Mouse (Mus musculus) spleen, postnatal 36 days (tissue): Measurements from ENCODE around the gene Zcchc17.

Experiments
- DNase-seq, 2 experiments: peaks; one replicate each; pipeline ENCODE4 v3.0.0; 2022; ENCODE audit warnings: low spot score in 2 of 2, mixed read lengths in 1 of 2

Gene Zcchc17

DNA sequence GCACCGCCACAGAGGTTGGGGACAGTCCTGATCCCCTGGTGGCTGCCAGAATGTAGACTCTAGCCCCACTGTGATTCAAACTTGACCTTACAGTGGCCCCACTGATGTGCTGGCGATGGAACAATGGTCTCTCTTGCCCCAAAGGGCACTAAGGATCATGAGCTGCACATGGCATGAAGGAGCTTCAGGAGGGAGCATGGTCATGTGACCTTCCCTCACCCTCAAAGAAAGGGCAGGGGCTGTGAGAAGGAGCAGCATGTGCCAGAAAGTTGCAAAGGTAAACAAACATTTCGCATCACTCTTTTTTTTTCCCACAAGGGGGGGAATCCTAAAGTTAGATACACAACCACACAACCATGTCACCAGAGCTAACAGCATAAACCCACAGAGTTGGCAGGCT is 41.6 kb downstream of the Zcchc17 start:
- no peak for DNase-seq

DNA sequence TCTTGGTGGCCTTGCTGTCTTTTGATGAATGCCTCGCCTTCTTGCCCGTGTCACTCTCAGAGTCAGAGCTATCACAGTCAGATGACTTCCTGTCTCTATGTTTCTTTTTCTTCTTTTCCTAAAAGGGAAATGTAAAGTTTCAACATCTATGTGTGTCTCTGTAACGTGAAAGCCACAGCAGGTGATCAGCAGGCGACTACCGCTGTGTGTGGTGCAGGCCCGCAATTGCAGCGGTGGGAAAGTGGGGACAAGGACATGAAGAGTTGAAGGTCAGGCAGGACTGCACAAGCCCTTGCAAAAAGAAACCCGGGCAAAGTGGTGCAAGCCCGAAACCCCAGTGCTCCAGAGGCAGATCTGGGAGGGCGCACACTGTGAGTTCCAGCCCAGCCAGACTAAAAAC is 43.1 kb downstream of the Zcchc17 start:
- DNase-seq = no peak

DNA sequence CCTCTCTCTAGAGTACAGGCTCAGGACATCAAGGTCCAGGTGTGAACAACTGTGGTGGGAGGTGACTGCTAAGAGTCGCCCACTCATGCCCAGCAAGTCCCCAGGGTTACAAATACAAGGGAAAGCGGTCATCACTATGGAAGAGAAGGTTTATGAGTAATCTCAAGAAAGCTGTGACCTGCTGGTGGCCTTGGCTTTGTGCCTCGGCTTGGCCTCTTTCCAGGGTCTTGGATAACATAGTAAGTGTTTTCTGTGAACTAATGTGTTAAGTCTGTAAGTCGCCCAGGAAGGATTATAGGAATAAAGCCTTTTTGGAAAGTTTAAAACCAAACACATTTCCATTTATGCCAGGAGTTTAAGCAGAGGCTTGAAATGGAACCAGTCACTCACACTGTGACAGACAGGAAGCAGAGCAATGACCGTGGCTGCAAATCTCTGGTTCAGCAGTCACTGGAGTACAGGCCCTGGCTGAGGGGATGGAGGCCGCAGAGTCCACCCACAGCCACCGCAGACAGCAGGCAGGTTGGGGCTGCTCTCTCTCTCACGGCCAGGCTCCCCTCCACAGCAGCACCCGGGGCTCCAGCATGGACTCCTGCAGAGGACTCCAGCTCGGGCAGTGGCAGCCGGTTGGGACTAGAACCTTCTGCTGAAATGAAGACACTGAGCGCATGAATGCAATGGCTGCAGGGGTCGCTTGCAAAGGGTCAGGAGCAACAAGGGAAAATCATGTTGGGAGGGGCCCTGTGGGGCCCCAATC is 43.8 kb downstream of the Zcchc17 start:
- no peak for DNase-seq

DNA sequence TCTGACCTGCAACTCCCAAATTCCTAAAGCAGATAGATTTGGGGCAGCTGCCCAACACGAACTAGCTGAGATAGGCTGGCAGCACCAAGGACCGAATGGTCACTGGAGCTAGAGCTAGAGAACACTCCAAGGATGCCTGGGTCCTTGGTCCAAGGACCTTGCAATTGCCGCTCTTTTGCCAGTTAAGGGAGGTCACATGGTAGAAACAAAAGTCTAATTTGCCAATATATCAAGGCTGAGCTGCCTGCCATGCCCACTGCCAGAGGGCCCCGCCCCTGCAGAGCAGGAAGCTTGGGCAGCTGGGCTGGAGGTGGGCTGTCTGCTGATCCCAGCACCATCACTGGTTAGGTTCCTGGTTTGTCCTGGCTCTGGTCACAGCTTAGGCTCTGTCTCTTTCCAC is 46.2 kb downstream of the Zcchc17 start:
- DNase-seq = no peak

DNA sequence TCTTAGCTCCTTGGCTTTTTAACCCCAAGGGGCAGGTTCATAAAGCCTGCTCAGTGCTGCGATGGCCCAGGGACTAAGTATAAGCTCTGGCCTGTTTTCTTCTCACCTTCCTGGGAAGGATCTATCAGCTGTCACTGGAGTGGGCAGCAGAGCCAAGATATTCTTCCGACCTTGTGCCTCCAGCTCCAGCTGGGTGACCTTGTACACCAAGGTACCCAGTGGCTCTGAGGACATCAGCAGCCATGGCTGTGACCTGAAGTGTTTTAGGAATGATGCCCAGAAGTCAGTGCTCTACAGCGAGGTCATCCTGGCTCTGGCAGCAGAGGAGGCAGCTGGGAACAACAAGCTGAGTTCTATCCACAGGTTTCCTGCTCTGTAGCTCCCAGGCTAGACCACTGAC is 47.2 kb downstream of the Zcchc17 start:
- DNase-seq = no peak

DNA sequence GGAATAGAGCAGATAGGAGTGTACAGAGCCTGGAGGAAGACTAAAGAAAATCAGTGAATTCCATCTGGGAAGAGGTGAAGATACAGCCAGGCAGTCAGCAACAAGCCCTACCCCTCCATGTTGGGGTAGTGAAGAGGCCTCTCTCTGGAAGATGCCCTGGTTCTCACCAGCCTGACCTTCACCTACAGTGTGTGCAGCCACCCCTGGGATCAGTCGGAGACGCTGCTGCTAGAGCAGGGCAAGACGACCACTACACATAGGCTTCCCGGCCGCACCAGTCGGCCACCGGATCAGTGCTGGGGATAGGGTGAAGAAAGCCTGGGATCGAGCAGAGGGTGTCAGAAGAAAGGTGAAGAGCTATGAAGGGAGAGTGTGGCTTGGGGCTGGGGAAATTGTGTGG is 50.5 kb downstream of the Zcchc17 start:
- no peak for DNase-seq

DNA sequence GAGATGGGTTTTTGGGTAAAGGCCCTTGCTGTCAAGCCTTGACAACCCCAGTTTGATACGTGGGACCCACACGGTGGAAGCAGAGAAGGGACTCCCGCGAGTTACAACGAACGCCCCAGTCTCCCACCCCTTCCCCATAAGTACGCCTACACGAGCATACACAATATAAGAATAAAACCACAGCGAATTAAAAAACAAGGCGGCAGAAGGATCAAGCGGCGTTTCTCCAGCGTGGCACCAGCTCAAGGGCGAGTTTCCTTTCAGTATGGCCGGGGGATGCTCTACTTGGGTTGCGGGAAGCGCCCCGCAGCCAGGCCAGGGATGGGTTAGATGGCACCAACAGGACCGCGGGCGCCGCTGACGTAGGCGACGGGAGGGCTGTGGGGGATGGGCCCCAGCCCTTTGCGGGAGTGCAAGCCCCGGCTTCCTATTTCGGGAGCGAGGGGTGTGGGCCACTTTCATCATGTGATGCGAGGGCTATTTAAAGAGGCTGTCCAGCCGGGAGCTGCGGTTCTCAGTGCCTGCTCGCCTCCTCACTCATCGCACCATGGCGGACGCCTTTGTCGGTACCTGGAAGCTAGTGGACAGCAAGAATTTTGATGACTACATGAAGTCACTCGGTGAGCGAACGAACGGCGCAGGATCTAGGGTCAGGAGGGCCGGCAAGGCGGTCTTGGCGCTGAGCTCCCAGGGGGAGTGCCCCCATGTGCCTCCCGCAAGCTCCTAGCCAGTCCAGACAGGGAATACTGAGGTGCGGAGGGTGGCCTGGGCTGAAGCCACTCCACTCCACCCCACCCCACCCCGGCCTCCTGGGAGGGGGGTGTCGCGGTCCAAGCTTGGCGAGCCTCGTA is 51.3 kb downstream of the Zcchc17 start, which contains the start of the genes Fabp3 and Gm10570:
Gene Fabp3 (plus strand): TSS at position 365 of the 851 bp plus-strand sequence.
Gene Gm10570 (minus strand): TSS at position 444 of the 851 bp plus-strand sequence.
- no peak for DNase-seq

DNA sequence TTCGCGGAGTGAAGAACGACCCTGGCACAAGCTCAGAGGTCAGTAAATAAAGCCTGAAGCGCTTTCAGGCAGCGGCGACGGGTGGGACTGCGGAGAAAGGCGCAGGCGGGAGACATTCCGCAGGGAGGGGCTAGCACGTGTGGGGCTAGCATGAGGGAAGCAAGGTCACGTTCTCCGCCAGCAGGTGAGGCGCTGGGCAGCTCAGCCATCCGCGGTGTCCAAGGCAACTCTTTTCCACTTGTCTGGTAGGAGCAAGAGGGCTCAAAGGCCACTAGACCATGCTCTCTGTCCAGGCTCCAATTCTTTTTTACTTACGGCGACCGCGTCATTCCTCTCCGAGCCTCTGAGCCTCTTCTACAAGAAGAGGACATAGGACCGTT is 51.9 kb downstream of the Zcchc17 start:
- no peak for DNase-seq

DNA sequence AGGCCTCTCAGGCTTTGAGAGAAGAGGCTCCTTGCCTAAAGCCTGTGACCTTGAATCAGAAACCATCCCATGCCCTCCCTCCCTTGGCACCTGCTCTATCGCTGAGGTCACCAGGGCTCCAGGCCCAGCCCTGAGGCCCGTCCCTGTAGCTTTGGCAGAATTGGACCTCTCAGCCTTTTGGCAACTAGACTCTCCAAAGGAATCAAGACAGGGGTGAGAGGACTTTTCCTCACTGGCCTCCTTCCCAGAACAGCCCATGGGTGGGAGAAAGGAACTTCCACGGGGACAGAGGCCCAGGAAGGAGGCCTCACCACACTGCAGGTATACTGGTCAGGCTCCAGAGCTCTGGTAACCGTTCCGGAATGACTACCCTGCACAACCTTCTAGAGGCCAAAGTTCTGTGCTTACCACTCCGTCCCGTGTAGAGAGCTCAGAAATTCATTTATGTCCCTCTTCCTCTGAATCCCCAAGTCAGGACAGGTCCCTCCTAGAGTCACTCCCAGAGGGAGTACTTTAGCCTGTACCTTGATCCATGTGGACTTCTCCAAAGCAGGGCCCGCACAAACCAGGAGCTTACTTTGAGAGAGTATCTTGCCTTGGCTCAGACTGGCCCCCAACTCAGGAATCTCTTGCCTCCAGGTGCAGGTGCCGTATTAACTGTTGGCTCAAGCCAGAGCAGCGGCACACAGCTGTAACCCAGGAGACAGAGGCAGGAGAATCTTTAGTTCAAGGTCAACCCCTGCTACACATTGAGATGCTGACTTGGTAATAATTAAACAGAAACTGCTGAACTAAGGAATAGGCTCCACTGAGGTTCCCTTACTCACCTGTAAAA is 52.7 kb downstream of the Zcchc17 start:
- DNase-seq = no peak

DNA sequence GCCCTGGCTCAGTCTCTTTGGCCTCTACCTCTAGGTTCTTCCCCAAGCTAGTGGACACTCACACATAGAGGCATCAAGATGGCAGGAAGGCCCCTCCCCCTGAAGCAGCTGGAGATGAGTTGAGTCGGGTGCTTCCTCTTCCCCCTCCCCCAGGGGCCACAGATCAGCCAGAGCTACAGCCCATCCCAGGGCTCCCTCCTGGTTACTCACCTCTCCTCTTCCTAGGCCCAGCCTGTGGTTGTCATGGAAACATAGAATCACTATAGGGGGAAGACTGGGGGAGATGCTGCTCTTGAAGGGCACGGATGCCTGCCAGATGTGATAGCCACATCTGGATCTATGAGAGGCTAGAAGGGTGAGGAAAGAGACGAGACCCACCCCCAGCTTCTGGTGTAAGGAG is 55.0 kb downstream of the Zcchc17 start:
- no peak for DNase-seq

DNA sequence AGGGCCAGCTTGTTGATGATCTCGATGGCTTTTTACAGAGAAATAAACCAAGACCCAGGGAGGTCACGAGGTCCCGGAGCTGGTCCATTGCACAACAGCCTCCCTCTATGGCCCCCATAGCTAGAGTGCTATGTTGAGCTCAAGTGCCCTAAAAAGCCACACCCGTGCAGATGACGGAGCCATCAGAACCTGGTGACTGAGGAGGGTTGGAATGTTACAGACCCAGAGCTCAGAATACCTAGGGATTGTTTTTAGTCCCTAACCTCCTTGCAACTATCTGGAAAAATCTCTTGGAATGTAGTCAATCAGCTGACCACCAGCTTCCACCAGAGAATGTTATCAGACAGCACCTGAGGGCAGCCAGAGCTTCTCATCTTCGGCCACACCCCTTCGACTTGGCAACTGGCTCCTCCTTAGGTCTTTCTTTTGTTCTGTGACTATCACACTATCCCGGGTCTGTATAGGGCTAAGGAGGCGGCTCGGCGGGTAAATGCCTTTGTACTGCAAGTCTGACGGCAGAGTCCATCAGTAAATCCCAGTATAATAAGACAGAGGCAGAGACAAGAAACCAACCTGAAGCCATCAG is 57.4 kb downstream of the Zcchc17 start:
- DNase-seq = no peak

DNA sequence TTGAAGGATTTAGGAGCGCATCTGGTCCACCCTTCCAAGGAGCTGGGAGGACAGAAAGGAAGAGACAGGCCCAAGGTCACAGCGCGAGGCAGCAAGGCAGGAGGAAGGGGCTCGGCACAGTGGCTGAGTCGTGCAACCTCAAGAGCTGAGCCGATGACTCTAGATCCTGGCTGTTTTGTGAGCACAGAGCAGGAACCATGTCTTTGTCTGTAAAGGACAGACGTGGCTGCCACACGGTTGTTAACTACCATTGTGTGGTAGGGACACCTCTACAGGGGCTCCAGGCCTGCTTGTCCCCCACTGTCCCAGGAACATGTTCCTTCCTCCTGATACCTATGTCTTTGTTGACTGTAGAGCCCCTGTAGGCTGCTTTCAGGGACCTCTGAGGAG is 60.1 kb downstream of the Zcchc17 start:
- no peak for DNase-seq

DNA sequence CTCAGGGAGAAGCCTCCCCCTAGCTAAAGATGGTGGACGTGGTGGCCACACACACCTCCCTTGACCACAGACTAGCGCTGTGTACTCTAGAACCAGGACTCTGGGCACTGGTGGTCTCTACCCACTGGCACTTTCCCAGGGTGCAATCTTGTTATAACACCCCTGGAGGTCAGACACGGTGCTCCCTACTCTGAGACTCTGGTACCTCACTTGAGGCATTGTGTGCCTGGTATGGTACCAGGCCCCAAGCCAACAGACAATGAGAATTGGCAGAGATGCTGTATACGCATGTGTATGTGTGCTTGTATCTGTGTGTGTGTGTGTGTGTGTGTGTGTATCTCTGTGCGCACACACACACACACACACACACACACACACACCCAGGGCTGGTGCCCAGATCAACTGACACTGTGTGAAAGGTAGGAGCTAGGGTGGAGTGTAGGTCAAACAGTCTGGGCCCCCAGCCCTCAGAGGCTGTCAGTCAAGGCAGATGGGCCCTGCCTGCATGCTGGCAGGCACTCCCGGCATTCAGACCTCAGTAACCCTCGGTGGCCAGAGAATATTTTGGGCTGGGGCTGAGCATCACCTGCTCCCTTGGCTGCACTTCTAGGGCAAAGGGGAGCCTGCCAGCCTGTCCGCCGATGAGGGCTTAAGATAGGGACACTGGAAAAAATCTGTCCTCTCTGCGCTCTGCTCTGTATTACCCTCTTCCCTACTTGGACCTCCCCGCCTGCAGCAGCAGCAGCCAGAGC is 60.7 kb downstream of the Zcchc17 start:
- no peak for DNase-seq

DNA sequence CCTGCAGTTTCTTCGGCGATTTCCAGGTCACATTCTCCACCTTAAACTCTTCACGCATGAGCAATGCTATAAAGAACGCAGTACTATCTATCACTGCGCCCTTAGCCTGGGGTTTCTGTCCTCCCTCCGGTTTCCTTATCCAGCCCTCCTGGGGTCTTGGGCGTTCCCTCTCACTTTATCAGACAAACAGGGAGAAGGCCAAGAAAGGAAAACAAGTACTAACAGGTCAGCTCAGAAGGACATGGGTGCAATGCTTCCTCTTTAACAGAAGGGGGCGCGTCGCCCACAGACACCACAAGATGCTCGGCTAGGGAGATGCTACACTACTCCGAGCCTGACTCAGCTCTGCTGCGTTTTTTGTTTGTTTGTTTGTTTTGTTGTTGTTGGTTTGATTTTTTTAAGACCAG is 62.6 kb downstream of the Zcchc17 start:
- DNase-seq = peak; percentile 42 to 64

DNA sequence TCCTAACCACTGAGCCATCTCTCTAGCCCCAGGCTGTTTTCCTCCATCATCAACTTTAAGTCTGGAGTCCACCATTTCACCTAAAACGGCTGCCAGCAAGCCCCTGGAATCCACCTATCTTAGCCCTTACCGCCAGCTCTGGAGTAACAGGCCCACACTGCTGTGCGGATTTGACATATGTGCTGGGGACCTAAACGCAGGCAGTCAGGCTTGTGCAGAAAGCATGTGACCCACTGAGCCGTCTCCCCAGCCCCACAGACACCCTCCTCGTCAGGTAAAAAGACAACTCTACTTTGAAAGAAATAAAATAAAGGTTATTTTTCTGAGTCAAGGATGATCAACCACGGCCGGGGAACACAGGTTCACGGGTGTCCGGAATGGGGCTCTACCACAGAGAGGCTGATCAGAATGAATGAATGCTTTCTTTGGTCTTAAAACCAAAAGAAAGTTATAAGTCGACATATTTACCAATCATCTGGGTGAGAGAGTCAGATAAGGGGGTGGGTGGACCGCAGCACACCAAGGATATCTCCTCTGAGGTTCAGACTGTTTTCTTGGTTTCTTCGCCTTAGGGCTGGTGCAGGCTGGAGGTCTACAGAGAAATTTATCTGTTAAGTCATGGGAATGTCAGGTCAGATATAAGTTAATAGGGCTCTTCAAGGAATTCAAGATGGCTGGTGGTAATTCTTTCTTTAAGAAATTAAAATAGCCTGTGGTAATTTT is 63.3 kb downstream of the Zcchc17 start:
- peak; percentile 30 to 48 for DNase-seq

DNA sequence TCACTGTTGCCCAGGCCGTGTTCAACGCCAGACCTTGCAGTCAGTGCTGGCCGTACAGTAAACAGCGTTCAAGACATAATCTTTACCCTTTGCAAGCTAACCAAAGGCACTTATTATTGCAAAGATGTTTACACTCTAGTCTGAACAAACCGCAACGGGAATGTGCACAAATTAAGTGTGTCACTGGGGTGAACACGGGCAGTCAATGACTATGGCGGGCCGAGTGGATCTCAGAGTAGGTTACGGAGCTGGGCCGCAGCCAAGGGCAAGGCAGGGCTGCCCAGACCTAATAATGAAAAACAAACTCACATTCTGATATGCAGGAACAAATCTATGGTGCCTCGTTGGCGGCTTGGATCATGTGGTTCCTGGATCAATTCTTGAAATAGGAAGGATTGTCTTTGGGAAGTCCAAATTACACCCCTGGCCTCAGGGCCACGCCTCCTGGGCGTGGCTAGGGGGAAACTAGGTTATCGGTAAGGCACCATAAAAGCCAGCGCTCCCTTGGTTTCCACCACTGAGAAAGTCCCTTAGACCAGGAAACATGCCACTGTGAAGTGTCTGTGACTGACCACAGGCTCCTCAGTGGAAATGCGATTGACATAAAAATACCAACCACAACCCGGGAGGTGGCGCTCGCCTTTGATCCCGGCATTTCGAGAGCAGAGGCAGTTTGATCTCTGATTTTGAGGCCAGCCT is 64.5 kb downstream of the Zcchc17 start:
- DNase-seq = peak; percentile 44 to 74

DNA sequence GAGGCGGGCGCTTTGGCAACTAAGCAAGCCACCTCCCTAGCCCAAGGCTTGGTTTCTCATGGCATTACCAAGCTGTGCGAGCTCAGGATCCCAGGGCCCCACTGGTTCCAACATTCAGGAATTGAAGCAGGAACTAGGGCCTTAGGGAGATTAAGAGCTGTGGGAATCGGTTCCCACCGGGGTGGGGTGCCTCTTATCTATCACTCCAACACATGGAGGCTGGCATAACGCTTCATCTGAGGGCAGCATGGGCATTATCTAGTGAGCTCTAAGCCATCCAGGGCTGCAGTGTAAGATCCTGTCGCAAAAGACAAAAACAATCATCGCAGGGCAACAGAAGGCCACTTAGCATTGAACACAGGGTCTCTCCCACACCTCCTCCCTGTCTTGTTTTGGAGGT is 65.2 kb downstream of the Zcchc17 start:
- peak; percentile 34 to 60 for DNase-seq

DNA sequence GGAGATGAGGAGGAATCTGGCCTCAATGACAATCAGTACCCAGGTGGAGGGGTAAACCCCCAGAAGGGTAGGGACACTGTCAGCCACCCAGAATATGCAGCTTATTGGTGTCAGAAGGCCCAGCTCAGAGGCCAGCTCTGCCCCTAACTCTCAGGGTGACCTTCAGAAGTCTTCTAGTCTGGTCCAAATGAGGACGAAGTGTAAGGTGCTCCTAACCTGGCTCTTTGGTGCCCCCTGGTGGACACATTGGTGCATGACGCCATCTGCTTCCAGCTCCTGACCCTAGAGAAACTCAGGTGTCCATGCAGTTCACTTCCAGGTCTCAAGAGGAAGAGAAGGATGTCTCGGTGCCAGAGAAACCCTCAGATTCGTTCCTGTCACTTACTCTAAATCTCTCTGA is 67.5 kb downstream of the Zcchc17 start:
- DNase-seq = peak; percentile 43 to 46

DNA sequence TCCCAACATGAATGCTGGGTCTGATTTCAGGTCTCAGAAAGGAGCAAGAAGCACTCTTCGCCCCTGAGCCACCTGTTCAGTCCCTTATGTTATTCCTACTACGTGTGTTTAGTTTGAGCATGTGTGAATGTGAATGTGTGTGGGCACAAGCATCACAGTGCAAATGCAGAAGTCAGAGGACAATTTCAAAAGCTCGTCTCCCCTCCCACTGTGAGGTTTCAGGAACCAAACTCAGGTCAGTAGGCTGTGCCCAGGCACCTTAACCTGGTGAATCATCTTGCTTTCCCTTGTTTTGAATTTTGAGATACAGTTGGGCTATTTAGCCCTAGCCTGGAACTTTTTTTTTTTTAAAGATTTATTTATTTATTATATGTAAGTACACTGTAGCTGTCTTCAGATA is 69.9 kb downstream of the Zcchc17 start:
- DNase-seq = no peak

DNA sequence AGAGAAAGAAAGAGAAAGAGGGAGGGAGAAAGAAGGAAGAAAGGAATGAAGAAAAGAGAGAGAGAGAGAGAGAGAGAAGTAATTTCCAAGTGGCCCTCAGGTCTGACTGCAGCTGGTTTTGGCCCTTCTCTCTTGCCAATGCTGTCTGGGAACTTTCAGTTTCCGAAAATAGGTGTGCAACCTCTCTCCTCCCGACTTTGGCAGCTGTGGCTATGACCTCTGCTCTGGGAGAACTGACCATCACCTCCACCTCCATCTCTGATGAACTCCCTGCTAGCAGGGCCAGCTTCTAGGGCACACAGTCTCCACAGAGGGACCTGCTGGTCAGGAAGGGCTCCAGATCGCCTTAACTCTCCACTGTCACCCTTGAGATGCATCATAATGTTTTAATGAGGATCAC is 73.2 kb downstream of the Zcchc17 start:
- DNase-seq = no peak
